Mouse (Mus musculus): ENCODE results near the gene Ankrd53. TPM values are rescaled to one million over a fixed set of nuclear protein-coding genes. Genes with fewer than 3 reads are reported as not detected.

Gene Ankrd53
- polyA plus RNA-seq (2015; fragmentation: Nextera tagmentation; extraction: Ambion mirVana), result not detected in 2 replicates

GRCm38 (mm10) chr6:83762344-83762743, at the start of gene Ankrd53:
TSS of gene Ankrd53 (plus strand) at chr6:83762644.
- Histone ChIP-seq H3K36me3 (ENCODE audit: control insufficient read depth, insufficient read depth) (no peaks in the 10 kb centered on the region), H3K4me2 (replicated peaks; ENCODE audit: low read depth) (peak within 1 kb of the TSS; percentile 57), H3K9me3 (ENCODE audit: control insufficient read depth) (no peaks in the 10 kb centered on the region), H3K4me1 (replicated peaks; ENCODE audit: control insufficient read depth, insufficient read depth, low read length) (0 out of 2 replicates have a peak, but pooled peaks cover 5% of the 10 kb centered on the region), H3K27me3 (replicated peaks; ENCODE audit: control insufficient read depth, insufficient read depth, low read length) (peaks cover 35% of the 10 kb centered on the region), H3K4me3 (ENCODE audit: low read depth, low read length) (peak within 1 kb of the TSS; percentile 27), H3K27ac (ENCODE audit: low read depth, low read length) (no peak within 1 kb of the TSS), H3K9ac (ENCODE audit: low read depth, low read length) (no peak within 1 kb of the TSS)
- 32% methylated on average over 6 of the region's 6 CpGs for WGBS
- no peak for ATAC-seq
- no peak for TF ChIP-seq CTCF (IDR thresholded peaks at IDR 0.05; ENCODE audit: low read depth)

- H3K9me3 ChIP-seq (ENCODE audit: control insufficient read depth), result no peaks in the 10 kb centered on the region
- no peaks in the 10 kb centered on the region for H3K4me1 ChIP-seq (replicated peaks; ENCODE audit: control insufficient read depth, insufficient read depth, low read length)
- 8% methylated on average over 12 of the region's 12 CpGs for WGBS
- H3K9ac ChIP-seq (ENCODE audit: low read depth, low read length), result no peak overlapping the region
- no peak overlapping the region for H3K27ac ChIP-seq (ENCODE audit: low read depth, low read length)
- no peak overlapping the region for H3K4me3 ChIP-seq (ENCODE audit: low read depth, low read length)
- TF ChIP-seq CTCF (IDR thresholded peaks at IDR 0.05; ENCODE audit: low read depth), result no peak
- H3K36me3 ChIP-seq (ENCODE audit: control insufficient read depth, insufficient read depth), result no peaks in the 10 kb centered on the region
- no peak overlapping the region for H3K4me2 ChIP-seq (replicated peaks; ENCODE audit: low read depth)
- H3K27me3 ChIP-seq (replicated peaks; ENCODE audit: control insufficient read depth, insufficient read depth, low read length), result peaks cover 98% of the 10 kb centered on the region
- no peak for ATAC-seq
Measured at GRCm38 (mm10) chr6:83713271-83714136, 48.9 kb upstream of the Ankrd53 start.

- Histone ChIP-seq H3K27ac (ENCODE audit: low read depth, low read length) (no peak overlapping the region), H3K4me3 (ENCODE audit: low read depth, low read length) (0 out of 2 replicates have a peak overlapping the region, but pooled peaks have one; percentile 7), H3K27me3 (replicated peaks; ENCODE audit: control insufficient read depth, insufficient read depth, low read length) (peaks cover 98% of the 10 kb centered on the region), H3K4me2 (replicated peaks; ENCODE audit: low read depth) (no peak overlapping the region), H3K9me3 (ENCODE audit: control insufficient read depth) (no peaks in the 10 kb centered on the region), H3K9ac (ENCODE audit: low read depth, low read length) (no peak overlapping the region), H3K36me3 (ENCODE audit: control insufficient read depth, insufficient read depth) (no peaks in the 10 kb centered on the region), H3K4me1 (replicated peaks; ENCODE audit: control insufficient read depth, insufficient read depth, low read length) (no peaks in the 10 kb centered on the region)
- WGBS, result 2% methylated on average over 34 of the region's 34 CpGs
- ATAC-seq, result no peak
- no peak for TF ChIP-seq CTCF (IDR thresholded peaks at IDR 0.05; ENCODE audit: low read depth)
Measured at GRCm38 (mm10) chr6:83714221-83715123, 48.0 kb upstream of the Ankrd53 start.

- no peak for ATAC-seq
- Histone ChIP-seq H3K27me3 (replicated peaks; ENCODE audit: control insufficient read depth, insufficient read depth, low read length) (peaks cover 97% of the 10 kb centered on the region), H3K4me2 (replicated peaks; ENCODE audit: low read depth) (no peak overlapping the region), H3K36me3 (ENCODE audit: control insufficient read depth, insufficient read depth) (no peaks in the 10 kb centered on the region), H3K27ac (ENCODE audit: low read depth, low read length) (no peak overlapping the region), H3K9me3 (ENCODE audit: control insufficient read depth) (no peaks in the 10 kb centered on the region), H3K9ac (ENCODE audit: low read depth, low read length) (no peak overlapping the region), H3K4me1 (replicated peaks; ENCODE audit: control insufficient read depth, insufficient read depth, low read length) (no peaks in the 10 kb centered on the region), H3K4me3 (ENCODE audit: low read depth, low read length) (no peak overlapping the region; the same call in 1 of the 2 replicates)
- no peak for TF ChIP-seq CTCF (IDR thresholded peaks at IDR 0.05; ENCODE audit: low read depth)
- WGBS, result 4% methylated on average over 30 of the region's 30 CpGs
Measured at GRCm38 (mm10) chr6:83715461-83716196, 46.8 kb upstream of the Ankrd53 start.

GRCm38 (mm10) chr6:83717026-83717425, 45.4 kb upstream of the Ankrd53 start:
- H3K9me3 ChIP-seq (ENCODE audit: control insufficient read depth), result no peaks in the 10 kb centered on the region
- no peak for TF ChIP-seq CTCF (IDR thresholded peaks at IDR 0.05; ENCODE audit: low read depth)
- H3K4me2 ChIP-seq (replicated peaks; ENCODE audit: low read depth), result no peak overlapping the region
- H3K27me3 ChIP-seq (replicated peaks; ENCODE audit: control insufficient read depth, insufficient read depth, low read length), result peaks cover 97% of the 10 kb centered on the region
- ATAC-seq, result no peak
- H3K27ac ChIP-seq (ENCODE audit: low read depth, low read length), result no peak overlapping the region
- H3K9ac ChIP-seq (ENCODE audit: low read depth, low read length), result no peak overlapping the region
- no peak overlapping the region for H3K4me3 ChIP-seq (ENCODE audit: low read depth, low read length)
- H3K4me1 ChIP-seq (replicated peaks; ENCODE audit: control insufficient read depth, insufficient read depth, low read length), result no peaks in the 10 kb centered on the region
- no peaks in the 10 kb centered on the region for H3K36me3 ChIP-seq (ENCODE audit: control insufficient read depth, insufficient read depth)
- WGBS, result 2% methylated on average over 8 of the region's 8 CpGs
